Mouse (Mus musculus): ENCODE data around the gene Gh.

GRCm38 (mm10) chr11:106350853-106351252 is 49.2 kb upstream of the Gh start:
- TF ChIP-seq CTCF (IDR thresholded peaks at IDR 0.05; ENCODE audit: low read depth) (no peak), EP300 (IDR thresholded peaks at IDR 0.05; ENCODE audit: low read depth) (no peak)
